Mouse (Mus musculus): ENCODE measurements at regions not wholly inside any gene's neighbourhood (a gene's known extent, or its start where the extent isn't known, plus 50 kb on each side); places are given as distances from the start of the nearest gene placed in this dataset.

DNA sequence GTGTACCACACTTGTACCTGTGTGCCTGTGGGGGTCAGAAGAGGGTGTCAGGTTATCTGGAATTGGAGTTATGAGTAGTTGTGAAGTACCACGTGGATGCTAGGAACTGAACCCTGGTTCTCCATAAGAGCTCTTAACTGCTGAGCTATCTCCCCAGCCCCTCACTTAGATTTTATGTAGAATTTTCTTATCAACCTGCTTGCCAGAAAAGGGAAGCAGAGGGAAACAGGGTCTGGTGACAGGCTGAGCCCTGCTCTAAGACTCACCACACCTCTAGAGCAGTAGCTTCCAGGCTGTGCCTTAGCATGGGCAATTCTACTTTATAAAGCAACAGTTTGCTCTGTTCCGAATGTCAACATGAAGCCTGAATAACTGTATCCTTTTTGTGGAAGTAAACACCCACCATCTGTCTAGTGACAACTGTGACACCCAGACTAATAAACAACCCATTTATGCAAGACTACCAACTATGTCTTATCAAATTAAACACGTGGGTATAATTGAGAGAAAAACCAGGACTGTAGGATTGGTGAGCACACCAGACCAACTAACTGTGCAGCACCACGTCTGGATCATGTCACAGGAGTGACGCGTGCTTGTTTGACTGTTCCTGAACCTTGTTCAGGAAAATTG lies 70.8 kb downstream of the Cd24a start:
- WGBS = 37% methylated on average over 6 of the region's 6 CpGs
- no peak overlapping the region for H3K4me2 ChIP-seq (ENCODE audit: low read depth, low read length)
- no peaks in the 10 kb centered on the region for H3K27me3 ChIP-seq (ENCODE audit: control insufficient read depth, insufficient read depth, low read length)
- no peak for DNase-seq (ENCODE audit: low spot score)
- H3K9me3 ChIP-seq (replicated peaks; ENCODE audit: control insufficient read depth, low read length) = no peaks in the 10 kb centered on the region
- H3K27ac ChIP-seq (ENCODE audit: low read depth) = no peak overlapping the region
- H3K4me1 ChIP-seq (ENCODE audit: control insufficient read depth, insufficient read depth) = no peaks in the 10 kb centered on the region
- no peak overlapping the region for H3K4me3 ChIP-seq (ENCODE audit: low read depth, low read length)
- no peak for TF ChIP-seq CTCF (IDR thresholded peaks at IDR 0.05; ENCODE audit: low read depth)
- no peak for TF ChIP-seq EP300 (IDR thresholded peaks at IDR 0.05; ENCODE audit: low read depth)
- no peaks in the 10 kb centered on the region for H3K36me3 ChIP-seq (replicated peaks; ENCODE audit: control insufficient read depth, insufficient read depth, low read length)
- no peak for ATAC-seq (ENCODE audit: insufficient read depth, low read depth)
- H3K9ac ChIP-seq (replicated peaks; ENCODE audit: low read depth, low read length) = no peak overlapping the region

- Histone ChIP-seq H3K36me3 (replicated peaks; ENCODE audit: control insufficient read depth, insufficient read depth, low read length) (no peaks in the 10 kb centered on the region), H3K27me3 (ENCODE audit: control insufficient read depth, insufficient read depth, low read length) (no peaks in the 10 kb centered on the region), H3K9ac (replicated peaks; ENCODE audit: low read depth, low read length) (no peak overlapping the region), H3K4me1 (ENCODE audit: control insufficient read depth, insufficient read depth) (peaks cover 6% of the 10 kb centered on the region; the same call in 1 of the 2 replicates), H3K27ac (ENCODE audit: low read depth) (no peak overlapping the region), H3K4me2 (ENCODE audit: low read depth, low read length) (no peak overlapping the region), H3K4me3 (ENCODE audit: low read depth, low read length) (no peak overlapping the region), H3K9me3 (replicated peaks; ENCODE audit: control insufficient read depth, low read length) (no peaks in the 10 kb centered on the region)
- ATAC-seq (ENCODE audit: insufficient read depth, low read depth) (no peak), DNase-seq (ENCODE audit: low spot score) (no peak)
- TF ChIP-seq CTCF (IDR thresholded peaks at IDR 0.05; ENCODE audit: low read depth) (no peak), EP300 (IDR thresholded peaks at IDR 0.05; ENCODE audit: low read depth) (no peak)
- WGBS = 74% methylated on average over 1 of the region's 1 CpGs
These were observed 72.4 kb downstream of the Cd24a start for GRCm38 (mm10) chr10:43650449-43650848.

DNA sequence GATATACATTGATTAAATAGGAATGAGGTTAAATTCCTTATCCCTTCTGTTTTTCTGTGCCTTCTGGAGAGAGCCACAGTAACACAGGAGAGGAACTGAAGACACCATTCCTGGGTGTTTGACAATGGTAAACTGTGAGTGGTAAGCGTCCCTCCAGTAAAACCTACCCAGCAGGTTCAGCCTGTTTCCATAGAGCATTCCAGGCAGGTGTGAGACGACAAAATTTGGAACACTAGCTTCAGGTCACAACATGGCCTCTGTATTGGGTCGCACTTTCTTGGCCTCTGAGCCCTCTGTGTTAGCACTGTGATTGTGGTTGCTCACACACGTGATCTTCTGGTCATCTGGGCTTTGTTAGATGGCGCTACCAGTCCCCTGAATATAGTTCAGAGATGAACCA lies 73.4 kb downstream of the Cd24a start:
- no peak overlapping the region for H3K4me2 ChIP-seq (ENCODE audit: low read depth, low read length)
- no peak overlapping the region for H3K9ac ChIP-seq (replicated peaks; ENCODE audit: low read depth, low read length)
- 83% methylated on average over 5 of the region's 5 CpGs for WGBS
- no peak overlapping the region for H3K4me3 ChIP-seq (ENCODE audit: low read depth, low read length)
- DNase-seq (ENCODE audit: low spot score) = no peak
- no peak for TF ChIP-seq EP300 (IDR thresholded peaks at IDR 0.05; ENCODE audit: low read depth)
- no peak for TF ChIP-seq CTCF (IDR thresholded peaks at IDR 0.05; ENCODE audit: low read depth)
- H3K27ac ChIP-seq (ENCODE audit: low read depth) = no peak overlapping the region
- ATAC-seq (ENCODE audit: insufficient read depth, low read depth) = no peak
- H3K27me3 ChIP-seq (ENCODE audit: control insufficient read depth, insufficient read depth, low read length) = no peaks in the 10 kb centered on the region
- no peaks in the 10 kb centered on the region for H3K36me3 ChIP-seq (replicated peaks; ENCODE audit: control insufficient read depth, insufficient read depth, low read length)
- peaks cover 8% of the 10 kb centered on the region; the same call in 1 of the 2 replicates for H3K4me1 ChIP-seq (ENCODE audit: control insufficient read depth, insufficient read depth)
- no peaks in the 10 kb centered on the region for H3K9me3 ChIP-seq (replicated peaks; ENCODE audit: control insufficient read depth, low read length)

DNA sequence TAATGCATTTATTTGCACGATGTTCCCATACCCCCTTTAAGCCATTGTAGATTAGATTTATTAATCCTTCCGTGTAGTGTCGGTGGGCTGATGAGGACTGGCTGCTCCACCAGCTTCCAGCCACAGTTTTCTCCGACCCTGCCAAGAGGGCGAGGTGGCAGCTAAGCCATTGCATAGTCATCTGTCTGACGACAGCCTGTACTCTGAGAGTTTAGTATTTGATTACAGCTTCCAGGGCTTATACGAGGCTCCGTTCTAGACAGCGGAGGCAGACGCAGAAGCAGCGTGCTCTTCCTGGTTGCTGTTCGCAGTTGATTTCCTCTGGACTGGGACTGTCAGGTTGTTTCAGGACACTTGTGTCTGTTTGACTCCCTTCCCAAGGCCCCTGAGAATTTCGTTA lies 73.8 kb downstream of the Cd24a start:
- ATAC-seq (ENCODE audit: insufficient read depth, low read depth) = no peak
- no peak for DNase-seq (ENCODE audit: low spot score)
- WGBS = 75% methylated on average over 13 of the region's 13 CpGs

GRCm38 (mm10) chr10:43655082-43655671 lies 77.1 kb downstream of the Cd24a start:
- ATAC-seq (ENCODE audit: insufficient read depth, low read depth) (peak; percentile 63; the same call in 1 of the 2 replicates), DNase-seq (ENCODE audit: low spot score) (peak; percentile 26)
- Histone ChIP-seq H3K27ac (ENCODE audit: low read depth) (peak overlapping the region; percentile 67), H3K36me3 (replicated peaks; ENCODE audit: control insufficient read depth, insufficient read depth, low read length) (no peaks in the 10 kb centered on the region), H3K27me3 (ENCODE audit: control insufficient read depth, insufficient read depth, low read length) (no peaks in the 10 kb centered on the region), H3K4me1 (ENCODE audit: control insufficient read depth, insufficient read depth) (peaks cover 12% of the 10 kb centered on the region; the same call in 1 of the 2 replicates), H3K4me3 (ENCODE audit: low read depth, low read length) (no peak overlapping the region), H3K9me3 (replicated peaks; ENCODE audit: control insufficient read depth, low read length) (no peaks in the 10 kb centered on the region), H3K9ac (replicated peaks; ENCODE audit: low read depth, low read length) (no peak overlapping the region), H3K4me2 (ENCODE audit: low read depth, low read length) (no peak overlapping the region)
- TF ChIP-seq EP300 (IDR thresholded peaks at IDR 0.05; ENCODE audit: low read depth) = no peak
- TF ChIP-seq CTCF (IDR thresholded peaks at IDR 0.05; ENCODE audit: low read depth) = no peak
- WGBS = 36% methylated on average over 8 of the region's 8 CpGs

More for the DNA sequence above, 73.8 kb downstream of the Cd24a start:
- no peak overlapping the region for H3K9ac ChIP-seq (replicated peaks; ENCODE audit: low read depth, low read length)
- H3K36me3 ChIP-seq (replicated peaks; ENCODE audit: control insufficient read depth, insufficient read depth, low read length) = no peaks in the 10 kb centered on the region
- H3K4me3 ChIP-seq (ENCODE audit: low read depth, low read length) = no peak overlapping the region
- H3K4me1 ChIP-seq (ENCODE audit: control insufficient read depth, insufficient read depth) = peaks cover 8% of the 10 kb centered on the region; the same call in 1 of the 2 replicates
- no peaks in the 10 kb centered on the region for H3K27me3 ChIP-seq (ENCODE audit: control insufficient read depth, insufficient read depth, low read length)
- TF ChIP-seq CTCF (IDR thresholded peaks at IDR 0.05; ENCODE audit: low read depth) = no peak
- no peak for TF ChIP-seq EP300 (IDR thresholded peaks at IDR 0.05; ENCODE audit: low read depth)
- H3K4me2 ChIP-seq (ENCODE audit: low read depth, low read length) = no peak overlapping the region
- no peaks in the 10 kb centered on the region for H3K9me3 ChIP-seq (replicated peaks; ENCODE audit: control insufficient read depth, low read length)
- H3K27ac ChIP-seq (ENCODE audit: low read depth) = no peak overlapping the region
